Mouse (Mus musculus) cerebellum, postnatal 25 days (tissue): ENCODE measurements around the gene Ptpn14.

ENCODE experiments used
- DNase-seq, 2 experiments: peaks; one replicate each; pipeline ENCODE4 v3.0.0; 2021; ENCODE audit warnings: mixed read lengths in 2 of 2

Ptpn14 gene

GRCm38 (mm10) chr1:189916422-189917125, 188.5 kb downstream of the Ptpn14 start:
- no peak for DNase-seq

GRCm38 (mm10) chr1:189917126-189917500, 189.0 kb downstream of the Ptpn14 start:
- no peak for DNase-seq

- no peak for DNase-seq
Measured at GRCm38 (mm10) chr1:189919756-189920155, 191.7 kb downstream of the Ptpn14 start.

GRCm38 (mm10) chr1:189920701-189921567, 192.9 kb downstream of the Ptpn14 start:
- peak; percentile 41 to 42 for DNase-seq

GRCm38 (mm10) chr1:189921568-189921817, 193.4 kb downstream of the Ptpn14 start:
- DNase-seq, result no peak

- DNase-seq, result peak; percentile 81 to 84
Measured at GRCm38 (mm10) chr1:189921818-189922592, 193.9 kb downstream of the Ptpn14 start, which contains the start of gene Smyd2. Smyd2 (minus strand) TSS chr1:189922363.

- DNase-seq, result no peak
Measured at GRCm38 (mm10) chr1:189922721-189923120, 194.7 kb downstream of the Ptpn14 start.

- DNase-seq, result no peak
Measured at GRCm38 (mm10) chr1:189923157-189923556, 195.1 kb downstream of the Ptpn14 start.

- no peak for DNase-seq
Measured at GRCm38 (mm10) chr1:189923871-189924568, 196.0 kb downstream of the Ptpn14 start.

- DNase-seq, result no peak
Measured at GRCm38 (mm10) chr1:189926279-189926678, 198.2 kb downstream of the Ptpn14 start.
